Mouse (Mus musculus): ENCODE results near the gene Nadk.

- TF ChIP-seq CTCF (conservative IDR thresholded peaks at IDR 0.05; ENCODE audit: insufficient read depth, insufficient read length, low read depth, low read length): no peak
- peak; percentile 62 for TF ChIP-seq POLR2A (IDR thresholded peaks at IDR 0.05; ENCODE audit: low read depth, low read length)
Measured at GRCm38 (mm10) chr4:155601091-155601996, 39.2 kb downstream of the Nadk start, which contains the start of gene Slc35e2.

All from kidney, adult 2 months (tissue).